Mouse (Mus musculus) intestine, postnatal 0 days (tissue): ENCODE data around the gene Amph. TPM values are rescaled to one million over a fixed set of nuclear protein-coding genes. Genes with fewer than 3 reads are reported as not detected.

Experiments
- ATAC-seq: fragments of 200-750 bp; cut with Nextera tagmentation; 2 replicates; pipeline ENCODE4 v1.8.0; 2017; ENCODE audit warnings: mild to moderate bottlenecking, moderate TSS enrichment, moderate library complexity
- H3K27ac ChIP-seq: fragments of 300-500 bp; sonication (generic); 2 replicates; pipeline ENCODE4 v1.5.1; 2014; ENCODE audit warnings: mild to moderate bottlenecking, low read depth, low read length, moderate library complexity
- H3K27me3 ChIP-seq: fragments of 300-500 bp; sonication (generic); replicated peaks from 2 replicates; pipeline ENCODE4 v1.6.1; 2014; ENCODE audit warnings: low read length, mixed read lengths; ENCODE audit not compliant: control insufficient read depth, insufficient read depth
- H3K36me3 ChIP-seq: fragments of 300-500 bp; sonication (generic); 2 replicates; pipeline ENCODE4 v1.6.1; 2014; ENCODE audit warnings: mild to moderate bottlenecking, moderate library complexity; ENCODE audit not compliant: control insufficient read depth, insufficient read depth
- H3K4me1 ChIP-seq: fragments of 300-500 bp; sonication (generic); replicated peaks from 2 replicates; pipeline ENCODE4 v1.6.1; 2014; ENCODE audit warnings: antibody characterized with exemption, low read length, mixed read lengths; ENCODE audit not compliant: control insufficient read depth, insufficient read depth
- H3K4me2 ChIP-seq: fragments of 300-500 bp; sonication (generic); replicated peaks from 2 replicates; pipeline ENCODE4 v1.6.1; 2014; ENCODE audit warnings: low read depth, mild to moderate bottlenecking, moderate library complexity
- H3K4me3 ChIP-seq: fragments of 300-500 bp; sonication (generic); 2 replicates; pipeline ENCODE4 v1.5.1; 2014; ENCODE audit warnings: low read depth, low read length
- H3K9ac ChIP-seq: fragments of 300-500 bp; sonication (generic); 2 replicates; pipeline ENCODE4 v1.6.1; 2014; ENCODE audit warnings: mild to moderate bottlenecking, low read depth, low read length
- H3K9me3 ChIP-seq: fragments of 300-500 bp; sonication (generic); 2 replicates; pipeline ENCODE4 v1.6.1; 2016; ENCODE audit warnings: mixed run types; ENCODE audit not compliant: control insufficient read depth
- CTCF ChIP-seq: sonication (generic); IDR thresholded peaks from 2 replicates; pipeline ENCODE4 v1.5.1; 2016; ENCODE audit warnings: low read depth, mild to moderate bottlenecking, control low read depth, antibody characterized with exemption, moderate library complexity
- WGBS: fragments of 180-500 bp; shearing (Covaris S2); extraction: QIAGEN DNeasy Blood & Tissue Kit; methylation state at CpG from one replicate; pipeline ENCODE4 v1.1.7; 2014; 5-methylcytosine and 5-hydroxymethylcytosine counted together
- polyA plus RNA-seq: library from polyadenylated mRNA; unstranded; fragments of >200 nt; fragmentation: Nextera tagmentation; extraction: Ambion mirVana; gene quantifications from 2 replicates; pipeline ENCODE4 v1.2.1, GENCODE M21; 2015

Gene Amph
- polyA plus RNA-seq, 1 experiment from 2014 or later = 1.5 TPM

GRCm38 (mm10) chr13:18949626-18950200, 1.7 kb downstream of the Amph start:
- no peak overlapping the region for H3K4me2 ChIP-seq
- H3K27ac ChIP-seq = no peak overlapping the region
- peaks cover 11% of the 10 kb centered on the region for H3K27me3 ChIP-seq
- H3K4me3 ChIP-seq = no peak overlapping the region
- no peaks in the 10 kb centered on the region for H3K36me3 ChIP-seq
- ATAC-seq = no peak
- no peaks in the 10 kb centered on the region for H3K9me3 ChIP-seq
- no peaks in the 10 kb centered on the region for H3K4me1 ChIP-seq
- no peak for TF ChIP-seq CTCF
- no peak overlapping the region for H3K9ac ChIP-seq
- 38% methylated on average over 11 of the region's 11 CpGs for WGBS

DNA sequence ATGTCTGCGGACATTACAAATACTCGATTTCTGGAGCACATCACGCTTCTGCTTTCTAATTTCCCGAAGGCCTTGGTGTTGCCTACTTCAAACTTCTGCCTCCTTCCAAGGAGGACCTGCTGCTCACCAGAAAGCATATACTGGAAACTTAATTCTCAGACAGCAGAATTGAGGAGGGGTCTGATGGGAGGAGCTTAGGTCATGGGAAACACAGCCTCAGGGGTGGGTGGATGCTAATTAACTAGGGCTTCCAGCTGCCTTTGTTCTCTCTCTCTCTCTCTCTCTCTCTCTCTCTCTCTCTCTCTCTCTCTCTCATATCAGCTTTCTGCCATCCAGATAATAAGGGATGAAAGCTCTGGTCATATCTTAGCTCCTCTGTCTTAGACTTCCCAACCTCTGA, 5.6 kb downstream of the Amph start:
- Histone ChIP-seq H3K27ac (no peak overlapping the region), H3K4me3 (no peak overlapping the region), H3K27me3 (peaks cover 2% of the 10 kb centered on the region), H3K9me3 (no peaks in the 10 kb centered on the region), H3K9ac (no peak overlapping the region), H3K36me3 (no peaks in the 10 kb centered on the region), H3K4me1 (no peaks in the 10 kb centered on the region), H3K4me2 (no peak overlapping the region)
- ATAC-seq = no peak
- TF ChIP-seq CTCF = no peak
- 87% methylated on average over 4 of the region's 4 CpGs for WGBS

GRCm38 (mm10) chr13:18956065-18956913, 8.3 kb downstream of the Amph start:
- no peak for TF ChIP-seq CTCF
- Histone ChIP-seq H3K9me3 (no peaks in the 10 kb centered on the region), H3K36me3 (no peaks in the 10 kb centered on the region), H3K27ac (no peak overlapping the region), H3K9ac (no peak overlapping the region), H3K4me3 (no peak overlapping the region), H3K27me3 (no peaks in the 10 kb centered on the region), H3K4me2 (no peak overlapping the region), H3K4me1 (no peaks in the 10 kb centered on the region)
- WGBS = 87% methylated on average over 11 of the region's 11 CpGs
- ATAC-seq = no peak

DNA sequence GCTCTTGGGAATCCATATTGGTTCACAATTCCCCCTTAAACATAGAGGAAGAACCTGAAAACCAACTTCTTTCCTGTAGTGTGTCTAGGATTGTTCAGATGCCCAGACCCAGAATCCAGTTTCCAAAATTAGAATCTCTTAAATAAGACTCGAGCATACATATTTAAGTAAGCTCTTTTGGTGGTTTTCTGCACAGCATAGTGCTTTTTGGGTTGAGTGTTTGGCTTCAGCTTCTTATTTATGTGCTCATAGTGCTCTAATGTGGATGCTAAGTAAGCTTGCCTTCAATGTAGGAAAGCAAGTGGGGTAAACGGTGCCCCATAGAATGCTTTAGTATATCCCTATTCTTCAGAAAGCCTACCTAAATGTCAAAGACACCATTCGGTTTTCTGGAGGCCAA, 9.0 kb downstream of the Amph start:
- H3K9ac ChIP-seq = no peak overlapping the region
- H3K4me2 ChIP-seq = no peak overlapping the region
- no peaks in the 10 kb centered on the region for H3K36me3 ChIP-seq
- no peak overlapping the region for H3K4me3 ChIP-seq
- no peaks in the 10 kb centered on the region for H3K4me1 ChIP-seq
- no peaks in the 10 kb centered on the region for H3K27me3 ChIP-seq
- TF ChIP-seq CTCF = no peak
- no peak for ATAC-seq
- no peaks in the 10 kb centered on the region for H3K9me3 ChIP-seq
- H3K27ac ChIP-seq = no peak overlapping the region
- WGBS = 87% methylated on average over 3 of the region's 3 CpGs

DNA sequence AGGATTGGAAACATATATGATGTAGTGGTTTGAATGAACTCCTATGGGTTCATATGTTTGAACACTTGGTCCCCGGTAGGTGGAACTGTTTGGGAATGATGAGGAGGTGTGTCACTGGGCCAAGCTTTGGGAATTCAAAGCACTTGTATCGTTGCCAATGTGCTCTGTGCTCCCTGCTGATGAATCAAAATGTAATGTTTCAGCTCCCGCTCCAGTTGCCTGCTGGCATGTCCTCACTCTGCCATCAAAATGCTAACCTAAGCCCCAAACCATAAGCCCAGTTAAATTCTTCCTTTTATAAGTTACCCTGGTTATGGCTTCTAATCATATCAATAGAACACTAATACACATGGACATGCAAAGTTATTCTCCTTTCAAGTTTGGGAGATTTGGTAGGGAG, 24.6 kb downstream of the Amph start:
- no peaks in the 10 kb centered on the region for H3K4me1 ChIP-seq
- H3K27ac ChIP-seq = no peak overlapping the region
- H3K36me3 ChIP-seq = no peaks in the 10 kb centered on the region
- no peak overlapping the region for H3K4me3 ChIP-seq
- H3K9ac ChIP-seq = no peak overlapping the region
- no peaks in the 10 kb centered on the region for H3K9me3 ChIP-seq
- no peaks in the 10 kb centered on the region for H3K27me3 ChIP-seq
- no peak for ATAC-seq
- no peak for TF ChIP-seq CTCF
- WGBS = 84% methylated on average over 3 of the region's 3 CpGs
- H3K4me2 ChIP-seq = no peak overlapping the region

- no peaks in the 10 kb centered on the region for H3K27me3 ChIP-seq
- H3K9ac ChIP-seq = no peak overlapping the region
- ATAC-seq = no peak
- H3K27ac ChIP-seq = no peak overlapping the region
- no peak for TF ChIP-seq CTCF
- no peaks in the 10 kb centered on the region for H3K4me1 ChIP-seq
- H3K4me2 ChIP-seq = no peak overlapping the region
- H3K36me3 ChIP-seq = no peaks in the 10 kb centered on the region
- no peaks in the 10 kb centered on the region for H3K9me3 ChIP-seq
- no peak overlapping the region for H3K4me3 ChIP-seq
- whole genome bisulfite sequencing = 90% methylated on average over 5 of the region's 5 CpGs
Measured at GRCm38 (mm10) chr13:18974351-18974750, 26.3 kb downstream of the Amph start.
